Mouse (Mus musculus): ENCODE data around the gene Zfp213. TPM values are rescaled to one million over a fixed set of nuclear protein-coding genes. Genes with fewer than 3 reads are reported as not detected.

The Zfp213 gene
- polyA plus RNA-seq, 1 experiment from 2014 or later, result 17.2 TPM

- H3K4me1 ChIP-seq (ENCODE audit: control insufficient read depth, insufficient read depth, low read length), result peaks cover 9% of the 10 kb centered on the region
- H3K27ac ChIP-seq (ENCODE audit: low read length), result peak overlapping the region; percentile 93
- H3K27me3 ChIP-seq (ENCODE audit: control insufficient read depth, insufficient read depth, low read length), result no peaks in the 10 kb centered on the region
- peak overlapping the region; percentile 59 for H3K4me3 ChIP-seq (replicated peaks; ENCODE audit: low read length)
- no peaks in the 10 kb centered on the region for H3K9me3 ChIP-seq (replicated peaks; ENCODE audit: control insufficient read depth, low read length)
- H3K36me3 ChIP-seq (ENCODE audit: control insufficient read depth, insufficient read depth, low read length), result no peaks in the 10 kb centered on the region
- peak; percentile 71 for ATAC-seq (ENCODE audit: insufficient read depth, low FRiP score)
- peak overlapping the region; percentile 66 for H3K4me2 ChIP-seq (ENCODE audit: low read depth, low read length)
- under 1% methylated on average over 22 of the region's 22 CpGs for WGBS
- peak overlapping the region; percentile 77 for H3K9ac ChIP-seq (ENCODE audit: low read length)
Observed at GRCm38 (mm10) chr17:23550188-23550791, 13.7 kb downstream of the Zfp213 start.

- peak overlapping the region; percentile 59 for H3K4me3 ChIP-seq (replicated peaks; ENCODE audit: low read length)
- H3K9me3 ChIP-seq (replicated peaks; ENCODE audit: control insufficient read depth, low read length), result no peaks in the 10 kb centered on the region
- H3K27ac ChIP-seq (ENCODE audit: low read length), result no peak overlapping the region
- peak overlapping the region; percentile 66 for H3K4me2 ChIP-seq (ENCODE audit: low read depth, low read length)
- WGBS, result 6% methylated on average over 9 of the region's 9 CpGs
- H3K4me1 ChIP-seq (ENCODE audit: control insufficient read depth, insufficient read depth, low read length), result peaks cover 9% of the 10 kb centered on the region
- H3K9ac ChIP-seq (ENCODE audit: low read length), result peak overlapping the region; percentile 37
- no peaks in the 10 kb centered on the region for H3K27me3 ChIP-seq (ENCODE audit: control insufficient read depth, insufficient read depth, low read length)
- H3K36me3 ChIP-seq (ENCODE audit: control insufficient read depth, insufficient read depth, low read length), result no peaks in the 10 kb centered on the region
- ATAC-seq (ENCODE audit: insufficient read depth, low FRiP score), result no peak
Observed at GRCm38 (mm10) chr17:23549441-23549840, 14.6 kb downstream of the Zfp213 start.

GRCm38 (mm10) chr17:23548615-23549014, 15.4 kb downstream of the Zfp213 start:
- ATAC-seq (ENCODE audit: insufficient read depth, low FRiP score), result peak; percentile 20; the same call in 1 of the 2 replicates
- peak overlapping the region; percentile 66 for H3K4me2 ChIP-seq (ENCODE audit: low read depth, low read length)
- H3K27ac ChIP-seq (ENCODE audit: low read length), result no peak overlapping the region
- WGBS, result 2% methylated on average over 15 of the region's 15 CpGs
- H3K36me3 ChIP-seq (ENCODE audit: control insufficient read depth, insufficient read depth, low read length), result no peaks in the 10 kb centered on the region
- H3K9me3 ChIP-seq (replicated peaks; ENCODE audit: control insufficient read depth, low read length), result no peaks in the 10 kb centered on the region
- H3K4me1 ChIP-seq (ENCODE audit: control insufficient read depth, insufficient read depth, low read length), result peaks cover 9% of the 10 kb centered on the region
- peak overlapping the region; percentile 37; the same call in 1 of the 2 replicates for H3K9ac ChIP-seq (ENCODE audit: low read length)
- H3K27me3 ChIP-seq (ENCODE audit: control insufficient read depth, insufficient read depth, low read length), result no peaks in the 10 kb centered on the region
- peak overlapping the region; percentile 59 for H3K4me3 ChIP-seq (replicated peaks; ENCODE audit: low read length)

- H3K4me3 ChIP-seq (replicated peaks; ENCODE audit: low read length), result no peak overlapping the region; the same call in 1 of the 2 replicates
- H3K4me2 ChIP-seq (ENCODE audit: low read depth, low read length), result peak overlapping the region; percentile 35
- no peak overlapping the region for H3K9ac ChIP-seq (ENCODE audit: low read length)
Observed at GRCm38 (mm10) chr17:23547681-23548443, 16.2 kb downstream of the Zfp213 start.

GRCm38 (mm10) chr17:23546702-23547505, 17.1 kb downstream of the Zfp213 start:
- no peaks in the 10 kb centered on the region for H3K36me3 ChIP-seq (ENCODE audit: control insufficient read depth, insufficient read depth, low read length)
- H3K4me2 ChIP-seq (ENCODE audit: low read depth, low read length), result peak overlapping the region; percentile 49
- peak overlapping the region; percentile 79 for H3K9ac ChIP-seq (ENCODE audit: low read length)
- H3K27ac ChIP-seq (ENCODE audit: low read length), result peak overlapping the region; percentile 93
- no peaks in the 10 kb centered on the region for H3K27me3 ChIP-seq (ENCODE audit: control insufficient read depth, insufficient read depth, low read length)
- ATAC-seq (ENCODE audit: insufficient read depth, low FRiP score), result peak; percentile 51
- no peaks in the 10 kb centered on the region for H3K9me3 ChIP-seq (replicated peaks; ENCODE audit: control insufficient read depth, low read length)
- peak overlapping the region; percentile 84 for H3K4me3 ChIP-seq (replicated peaks; ENCODE audit: low read length)
- peaks cover 16% of the 10 kb centered on the region for H3K4me1 ChIP-seq (ENCODE audit: control insufficient read depth, insufficient read depth, low read length)
- under 1% methylated on average over 42 of the region's 42 CpGs for WGBS

More at GRCm38 (mm10) chr17:23547681-23548443, 16.2 kb downstream of the Zfp213 start:
- 51% methylated on average over 11 of the region's 11 CpGs for WGBS
- no peaks in the 10 kb centered on the region for H3K9me3 ChIP-seq (replicated peaks; ENCODE audit: control insufficient read depth, low read length)
- H3K36me3 ChIP-seq (ENCODE audit: control insufficient read depth, insufficient read depth, low read length), result no peaks in the 10 kb centered on the region
- H3K27me3 ChIP-seq (ENCODE audit: control insufficient read depth, insufficient read depth, low read length), result no peaks in the 10 kb centered on the region
- H3K27ac ChIP-seq (ENCODE audit: low read length), result no peak overlapping the region
- H3K4me1 ChIP-seq (ENCODE audit: control insufficient read depth, insufficient read depth, low read length), result peaks cover 11% of the 10 kb centered on the region
- ATAC-seq (ENCODE audit: insufficient read depth, low FRiP score), result no peak

- Histone ChIP-seq H3K9ac (ENCODE audit: low read length) (peak overlapping the region; percentile 79), H3K4me1 (ENCODE audit: control insufficient read depth, insufficient read depth, low read length) (peaks cover 14% of the 10 kb centered on the region), H3K9me3 (replicated peaks; ENCODE audit: control insufficient read depth, low read length) (no peaks in the 10 kb centered on the region), H3K4me3 (replicated peaks; ENCODE audit: low read length) (peak overlapping the region; percentile 84), H3K27ac (ENCODE audit: low read length) (peak overlapping the region; percentile 93), H3K36me3 (ENCODE audit: control insufficient read depth, insufficient read depth, low read length) (no peaks in the 10 kb centered on the region), H3K27me3 (ENCODE audit: control insufficient read depth, insufficient read depth, low read length) (no peaks in the 10 kb centered on the region), H3K4me2 (ENCODE audit: low read depth, low read length) (peak overlapping the region; percentile 49)
- WGBS, result under 1% methylated on average over 20 of the region's 20 CpGs
- peak; percentile 51; the same call in 1 of the 2 replicates for ATAC-seq (ENCODE audit: insufficient read depth, low FRiP score)
Observed at GRCm38 (mm10) chr17:23546333-23546701, 17.7 kb downstream of the Zfp213 start.

- no peaks in the 10 kb centered on the region for H3K9me3 ChIP-seq (replicated peaks; ENCODE audit: control insufficient read depth, low read length)
- 14% methylated on average over 6 of the region's 6 CpGs for WGBS
Observed at GRCm38 (mm10) chr17:23545841-23546240, 18.2 kb downstream of the Zfp213 start.

GRCm38 (mm10) chr17:23544766-23545165, 19.3 kb downstream of the Zfp213 start:
- H3K36me3 ChIP-seq (ENCODE audit: control insufficient read depth, insufficient read depth, low read length), result no peaks in the 10 kb centered on the region
- peaks cover 2% of the 10 kb centered on the region; the same call in 1 of the 2 replicates for H3K27me3 ChIP-seq (ENCODE audit: control insufficient read depth, insufficient read depth, low read length)
- no peak overlapping the region for H3K4me2 ChIP-seq (ENCODE audit: low read depth, low read length)
- H3K9ac ChIP-seq (ENCODE audit: low read length), result no peak overlapping the region
- no peak overlapping the region for H3K4me3 ChIP-seq (replicated peaks; ENCODE audit: low read length)
- H3K9me3 ChIP-seq (replicated peaks; ENCODE audit: control insufficient read depth, low read length), result no peaks in the 10 kb centered on the region
- H3K27ac ChIP-seq (ENCODE audit: low read length), result peak overlapping the region; percentile 46; the same call in 1 of the 2 replicates
- peaks cover 10% of the 10 kb centered on the region; the same call in 1 of the 2 replicates for H3K4me1 ChIP-seq (ENCODE audit: control insufficient read depth, insufficient read depth, low read length)
- no peak for ATAC-seq (ENCODE audit: insufficient read depth, low FRiP score)
- 85% methylated on average over 1 of the region's 1 CpGs for WGBS

More at GRCm38 (mm10) chr17:23545841-23546240, 18.2 kb downstream of the Zfp213 start:
- Histone ChIP-seq H3K27me3 (ENCODE audit: control insufficient read depth, insufficient read depth, low read length) (no peaks in the 10 kb centered on the region), H3K36me3 (ENCODE audit: control insufficient read depth, insufficient read depth, low read length) (no peaks in the 10 kb centered on the region), H3K4me1 (ENCODE audit: control insufficient read depth, insufficient read depth, low read length) (peaks cover 10% of the 10 kb centered on the region; the same call in 1 of the 2 replicates), H3K27ac (ENCODE audit: low read length) (no peak overlapping the region), H3K4me3 (replicated peaks; ENCODE audit: low read length) (peak overlapping the region; percentile 84), H3K9ac (ENCODE audit: low read length) (no peak overlapping the region), H3K4me2 (ENCODE audit: low read depth, low read length) (peak overlapping the region; percentile 49)
- no peak for ATAC-seq (ENCODE audit: insufficient read depth, low FRiP score)
